In genomic region chr16:34009567-34009966, GRCm38 (mm10) we compare ENCODE assay signal across 20 mouse cellular contexts.
"Had no signal": no experiment of that assay in that cellular context is flagged by ENCODE, and none has a peak within 500 bp of the region (broad histone marks: within the 10 kb centered on the region; RNA-seq: fewer than 3 reads in every experiment).

No protein-coding gene starts in this region.

- H3K27me3 ChIP-seq: limb, embryonic 12.5 days; limb, embryonic 15.5 days; liver, embryonic 12.5 days; liver, embryonic 15.5 days; midbrain, embryonic 12.5 days; midbrain, embryonic 15.5 days; neural tube, embryonic 12.5 days; neural tube, embryonic 15.5 days had no signal

- H3K9ac ChIP-seq: limb, embryonic 12.5 days; limb, embryonic 15.5 days; liver, embryonic 12.5 days; liver, embryonic 15.5 days; midbrain, embryonic 12.5 days; midbrain, embryonic 15.5 days; neural tube, embryonic 12.5 days; neural tube, embryonic 15.5 days had no signal

- H3K4me1 ChIP-seq: liver, embryonic 15.5 days had no signal

- DNase-seq: kidney, adult 2 months; kidney, postnatal 14 days; kidney, postnatal 4 days; layer of hippocampus, postnatal 36 days; left cerebral cortex, postnatal 4 days; lung, adult 2 months; lung, postnatal 14 days; right cerebral cortex, adult 18-20 months; right cerebral cortex, postnatal 14 days; right cerebral cortex, postnatal 4 days; thymus, postnatal 25 days had no signal

- H3K9me3 ChIP-seq: limb, embryonic 12.5 days; limb, embryonic 15.5 days; liver, embryonic 15.5 days; midbrain, embryonic 12.5 days; midbrain, embryonic 15.5 days; neural tube, embryonic 12.5 days; neural tube, embryonic 15.5 days had no signal

- H3K27ac ChIP-seq: left cerebral cortex, adult 2 months; limb, embryonic 12.5 days; limb, embryonic 15.5 days; liver, embryonic 12.5 days; liver, embryonic 15.5 days; midbrain, embryonic 12.5 days; midbrain, embryonic 15.5 days; neural tube, embryonic 12.5 days; neural tube, embryonic 15.5 days had no signal

- H3K4me3 ChIP-seq: left cerebral cortex, adult 2 months; limb, embryonic 12.5 days; limb, embryonic 15.5 days; liver, embryonic 12.5 days; liver, embryonic 15.5 days; midbrain, embryonic 12.5 days; midbrain, embryonic 15.5 days; neural tube, embryonic 12.5 days; neural tube, embryonic 15.5 days had no signal
